Mouse (Mus musculus) limb, embryonic 13.5 days (tissue): ENCODE data around the gene B4galnt2. TPM values are rescaled to one million over a fixed set of nuclear protein-coding genes. Genes with fewer than 3 reads are reported as not detected.
A peak's percentile ranks its signal among the peaks of the same experiment; 100 is the strongest.

Experiments used
- ATAC-seq: fragments of 200-750 bp; cut with Nextera tagmentation; 2 replicates; pipeline ENCODE4 v1.8.0; 2017; ENCODE audit warnings: low read depth, moderate number of reproducible peaks, moderate TSS enrichment; ENCODE audit not compliant: low FRiP score
- H3K27ac ChIP-seq: fragments of 300-500 bp; sonication (generic); 2 replicates; pipeline ENCODE4 v1.5.1; 2015; ENCODE audit warnings: inconsistent platforms, mild to moderate bottlenecking, moderate library complexity
- H3K27me3 ChIP-seq: fragments of 300-500 bp; sonication (generic); 2 replicates; pipeline ENCODE4 v1.6.1; 2015; ENCODE audit warnings: mild to moderate bottlenecking, inconsistent platforms
- H3K36me3 ChIP-seq: fragments of 300-500 bp; sonication (generic); 2 replicates; pipeline ENCODE4 v1.6.1; 2015; ENCODE audit warnings: inconsistent platforms, mild to moderate bottlenecking, moderate library complexity
- H3K4me1 ChIP-seq: fragments of 300-500 bp; sonication (generic); 2 replicates; pipeline ENCODE4 v1.6.1; 2015; ENCODE audit warnings: inconsistent platforms
- H3K4me2 ChIP-seq: fragments of 300-500 bp; sonication (generic); replicated peaks from 2 replicates; pipeline ENCODE4 v1.6.1; 2015; ENCODE audit warnings: inconsistent platforms, mild to moderate bottlenecking, moderate library complexity
- H3K4me3 ChIP-seq: fragments of 300-500 bp; sonication (generic); 2 replicates; pipeline ENCODE4 v1.5.1; 2015; ENCODE audit warnings: moderate library complexity, mild to moderate bottlenecking, inconsistent platforms
- H3K9ac ChIP-seq: fragments of 300-500 bp; sonication (generic); 2 replicates; pipeline ENCODE4 v1.6.1; 2015; ENCODE audit warnings: mild to moderate bottlenecking, inconsistent platforms
- H3K9me3 ChIP-seq: fragments of 300-500 bp; sonication (generic); 2 replicates; pipeline ENCODE4 v1.6.1; 2016; ENCODE audit warnings: inconsistent platforms
- WGBS: fragments of 180-500 bp; shearing (Covaris S2); methylation state at CpG from one replicate; pipeline ENCODE4 v1.1.7; 2015; 5-methylcytosine and 5-hydroxymethylcytosine counted together
- polyA plus RNA-seq: library from polyadenylated mRNA; unstranded; fragments of >200 nt; fragmentation: Nextera tagmentation; extraction: Ambion mirVana; gene quantifications from 2 replicates; pipeline ENCODE4 v1.2.1, GENCODE M21; 2015

Gene B4galnt2
- polyA plus RNA-seq, 1 experiment from 2014 or later = 0.19 TPM

DNA sequence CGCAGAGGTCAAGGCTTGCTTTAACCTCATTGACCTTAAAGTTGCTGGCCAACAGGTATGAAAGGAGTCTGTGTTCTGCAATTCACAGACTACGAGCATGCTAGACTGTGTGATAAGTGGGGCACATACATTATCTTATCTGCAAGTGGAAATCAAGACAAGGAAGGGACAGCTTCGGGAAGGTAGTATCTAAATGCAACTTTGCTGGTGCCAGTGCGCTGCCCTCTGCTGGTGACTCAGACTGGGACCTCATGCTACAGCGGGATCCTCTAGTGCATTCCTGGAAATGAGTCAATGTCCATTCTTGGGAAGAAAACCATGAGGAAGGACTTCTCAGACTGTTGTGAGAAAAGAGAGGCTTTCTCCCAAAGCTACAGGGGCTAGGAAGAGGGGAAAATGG, 61.0 kb downstream of the B4galnt2 start:
- Histone ChIP-seq H3K4me2 (no peak overlapping the region), H3K4me3 (no peak overlapping the region), H3K27ac (no peak overlapping the region), H3K4me1 (0 out of 2 replicates have a peak, but pooled peaks cover 4% of the 10 kb centered on the region), H3K36me3 (no peaks in the 10 kb centered on the region), H3K9me3 (no peaks in the 10 kb centered on the region), H3K27me3 (no peaks in the 10 kb centered on the region), H3K9ac (no peak overlapping the region)
- no peak for ATAC-seq
- 60% methylated on average over 5 of the region's 5 CpGs for WGBS

DNA sequence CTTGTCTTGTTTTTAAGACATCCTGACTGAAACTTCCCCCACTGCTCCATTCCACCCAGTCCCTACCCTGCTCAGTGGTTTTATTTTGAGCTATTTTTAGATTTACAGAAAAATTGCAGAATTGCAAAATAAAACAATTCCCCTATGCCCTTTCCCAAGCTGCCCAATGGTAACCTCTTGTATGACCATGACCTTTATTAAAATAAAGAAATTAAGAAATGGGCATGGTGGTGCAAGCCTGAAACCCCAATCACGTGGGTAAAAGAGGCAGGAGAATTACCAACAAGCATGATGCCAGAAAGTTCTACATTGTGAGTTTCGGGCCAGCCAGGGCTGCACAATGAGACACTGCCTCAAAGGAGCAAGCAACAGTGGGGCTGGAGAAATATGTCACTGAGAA, 63.8 kb downstream of the B4galnt2 start:
- 84% methylated on average over 2 of the region's 2 CpGs for WGBS
- no peak for ATAC-seq
- no peak overlapping the region for H3K4me3 ChIP-seq
- no peaks in the 10 kb centered on the region for H3K36me3 ChIP-seq
- no peak overlapping the region for H3K4me2 ChIP-seq
- H3K27ac ChIP-seq = no peak overlapping the region
- H3K27me3 ChIP-seq = no peaks in the 10 kb centered on the region
- no peaks in the 10 kb centered on the region for H3K4me1 ChIP-seq
- no peaks in the 10 kb centered on the region for H3K9me3 ChIP-seq
- no peak overlapping the region for H3K9ac ChIP-seq

- peaks cover 16% of the 10 kb centered on the region for H3K27me3 ChIP-seq
- H3K4me2 ChIP-seq = no peak overlapping the region
- peaks cover 13% of the 10 kb centered on the region for H3K4me1 ChIP-seq
- H3K4me3 ChIP-seq = no peak overlapping the region
- H3K9me3 ChIP-seq = no peaks in the 10 kb centered on the region
- no peaks in the 10 kb centered on the region for H3K36me3 ChIP-seq
- no peak for ATAC-seq
- no peak overlapping the region for H3K27ac ChIP-seq
- H3K9ac ChIP-seq = no peak overlapping the region
- 64% methylated on average over 4 of the region's 4 CpGs for WGBS
Measured at GRCm38 (mm10) chr11:95844935-95845334, 69.8 kb downstream of the B4galnt2 start.

DNA sequence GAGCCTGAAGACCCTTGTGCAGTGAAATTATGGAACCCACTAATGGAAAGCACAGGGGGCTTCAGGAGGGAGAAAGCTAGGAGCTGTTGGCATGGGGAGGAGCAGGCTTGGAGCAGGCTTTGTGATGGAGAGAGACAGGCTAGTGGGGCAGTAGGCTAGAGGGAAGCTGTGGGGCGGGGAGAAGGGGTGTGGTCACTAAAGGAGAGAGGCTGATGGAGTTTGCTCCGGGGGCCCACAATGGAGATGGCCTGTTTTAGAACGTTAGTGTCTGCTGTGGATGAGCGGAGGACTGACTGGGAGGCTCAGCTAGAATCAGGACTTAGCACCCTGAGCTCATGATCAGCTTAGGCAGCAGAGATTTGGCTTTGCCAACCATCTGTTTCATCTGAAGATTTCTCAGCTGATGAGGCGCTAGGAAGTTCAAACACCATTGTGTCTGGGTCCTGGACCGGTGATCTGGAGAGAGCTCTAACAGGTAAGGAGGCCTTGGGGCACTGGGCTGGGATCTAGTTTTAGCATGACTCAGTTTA, 71.2 kb downstream of the B4galnt2 start:
- Histone ChIP-seq H3K4me2 (peak overlapping the region; percentile 1), H3K4me3 (no peak overlapping the region), H3K27me3 (peaks cover 19% of the 10 kb centered on the region)

GRCm38 (mm10) chr11:95842953-95843352, 71.7 kb downstream of the B4galnt2 start:
- WGBS = 60% methylated on average over 5 of the region's 5 CpGs
- H3K9me3 ChIP-seq = no peaks in the 10 kb centered on the region
- H3K9ac ChIP-seq = no peak overlapping the region
- no peak overlapping the region; the same call in 1 of the 2 replicates for H3K27ac ChIP-seq
- H3K4me2 ChIP-seq = peak overlapping the region; percentile 1
- peaks cover 13% of the 10 kb centered on the region for H3K4me1 ChIP-seq
- peaks cover 24% of the 10 kb centered on the region for H3K27me3 ChIP-seq
- no peaks in the 10 kb centered on the region for H3K36me3 ChIP-seq
- ATAC-seq = no peak
- H3K4me3 ChIP-seq = no peak overlapping the region

More for the DNA sequence above, 71.2 kb downstream of the B4galnt2 start:
- Histone ChIP-seq H3K36me3 (no peaks in the 10 kb centered on the region), H3K4me1 (peaks cover 13% of the 10 kb centered on the region), H3K9me3 (no peaks in the 10 kb centered on the region), H3K27ac (no peak overlapping the region; the same call in 1 of the 2 replicates), H3K9ac (no peak overlapping the region)
- 57% methylated on average over 6 of the region's 6 CpGs for WGBS
- no peak for ATAC-seq

GRCm38 (mm10) chr11:95842074-95842681, 72.5 kb downstream of the B4galnt2 start, which contains the start of gene Abi3:
TSS of gene Abi3 (minus strand) at chr11:95842476.
- Histone ChIP-seq H3K9me3 (no peaks in the 10 kb centered on the region), H3K36me3 (no peaks in the 10 kb centered on the region), H3K4me3 (peak within 1 kb of the TSS; percentile 19), H3K27me3 (peaks cover 30% of the 10 kb centered on the region), H3K4me2 (peak within 1 kb of the TSS; percentile 47), H3K27ac (peak within 1 kb of the TSS; percentile 15; the same call in 1 of the 2 replicates), H3K9ac (peak within 1 kb of the TSS; percentile 35; the same call in 1 of the 2 replicates), H3K4me1 (peaks cover 20% of the 10 kb centered on the region)
- 12% methylated on average over 11 of the region's 11 CpGs for WGBS
- ATAC-seq = 0 out of 2 replicates have a peak, but pooled peaks have one; percentile 28

GRCm38 (mm10) chr11:95841498-95841830, 73.2 kb downstream of the B4galnt2 start:
- Histone ChIP-seq H3K4me1 (peaks cover 27% of the 10 kb centered on the region), H3K27ac (no peak overlapping the region), H3K9ac (no peak overlapping the region), H3K4me3 (peak overlapping the region; percentile 19), H3K4me2 (peak overlapping the region; percentile 47), H3K36me3 (no peaks in the 10 kb centered on the region), H3K9me3 (no peaks in the 10 kb centered on the region), H3K27me3 (peaks cover 36% of the 10 kb centered on the region)
- ATAC-seq = no peak
- 61% methylated on average over 10 of the region's 10 CpGs for WGBS

GRCm38 (mm10) chr11:95840694-95841497, 73.8 kb downstream of the B4galnt2 start:
- Histone ChIP-seq H3K4me1 (peaks cover 33% of the 10 kb centered on the region), H3K36me3 (no peaks in the 10 kb centered on the region), H3K9me3 (no peaks in the 10 kb centered on the region), H3K4me2 (peak overlapping the region; percentile 47), H3K27me3 (peaks cover 41% of the 10 kb centered on the region), H3K9ac (no peak overlapping the region), H3K4me3 (peak overlapping the region; percentile 19), H3K27ac (no peak overlapping the region)
- ATAC-seq = no peak
- WGBS = 75% methylated on average over 5 of the region's 5 CpGs

GRCm38 (mm10) chr11:95838999-95839868, 75.5 kb downstream of the B4galnt2 start:
- no peak for ATAC-seq
- peaks cover 57% of the 10 kb centered on the region for H3K27me3 ChIP-seq
- H3K9ac ChIP-seq = no peak overlapping the region
- H3K4me2 ChIP-seq = no peak overlapping the region
- H3K36me3 ChIP-seq = no peaks in the 10 kb centered on the region
- no peaks in the 10 kb centered on the region for H3K9me3 ChIP-seq
- no peak overlapping the region for H3K4me3 ChIP-seq
- H3K4me1 ChIP-seq = peaks cover 46% of the 10 kb centered on the region
- 72% methylated on average over 8 of the region's 8 CpGs for WGBS
- H3K27ac ChIP-seq = no peak overlapping the region

DNA sequence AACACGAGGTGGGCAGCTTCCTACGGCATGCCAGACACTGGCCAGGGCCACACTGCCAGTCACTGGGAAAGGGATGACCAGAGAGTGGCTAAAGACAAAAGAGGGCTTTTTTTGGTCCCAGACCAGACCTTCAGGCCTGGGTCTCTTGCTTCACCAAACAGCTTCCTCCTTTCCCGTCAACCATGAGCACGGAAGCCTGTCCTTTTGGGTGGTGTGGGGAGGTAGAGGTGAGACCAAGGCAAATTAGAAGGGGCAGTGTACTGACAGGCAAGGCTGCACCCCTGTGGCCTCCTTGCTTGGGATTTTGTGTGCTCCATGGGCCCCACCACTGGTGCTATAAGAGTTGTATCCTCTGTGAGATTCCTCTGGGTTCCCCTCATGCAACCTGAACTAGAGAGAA, 76.1 kb downstream of the B4galnt2 start:
- no peak overlapping the region for H3K4me2 ChIP-seq
- H3K9me3 ChIP-seq = no peaks in the 10 kb centered on the region
- peaks cover 53% of the 10 kb centered on the region for H3K4me1 ChIP-seq
- H3K9ac ChIP-seq = no peak overlapping the region
- H3K4me3 ChIP-seq = no peak overlapping the region
- no peaks in the 10 kb centered on the region for H3K36me3 ChIP-seq
- peaks cover 59% of the 10 kb centered on the region for H3K27me3 ChIP-seq
- WGBS = 72% methylated on average over 4 of the region's 4 CpGs
- no peak for ATAC-seq
- no peak overlapping the region for H3K27ac ChIP-seq

DNA sequence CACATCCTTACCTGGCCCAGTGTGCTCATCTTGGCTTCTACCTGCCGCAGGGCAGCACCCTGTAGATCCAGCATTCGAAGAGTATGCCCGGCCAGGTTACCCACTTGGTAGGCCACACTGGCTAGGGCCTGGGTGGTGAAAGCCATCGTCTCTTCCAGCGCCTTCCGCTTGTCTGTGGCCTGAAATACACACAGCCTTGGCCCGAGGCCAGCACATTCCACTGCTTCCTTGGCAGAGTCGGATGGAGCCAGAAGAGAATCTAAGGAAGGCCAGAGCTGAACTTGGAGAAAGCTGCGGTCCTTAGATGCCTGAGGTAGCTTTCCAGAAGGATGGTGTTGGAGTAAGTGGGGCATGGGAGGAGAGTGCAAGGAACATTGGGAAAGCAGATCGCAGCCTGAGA, 77.6 kb downstream of the B4galnt2 start, which contains the start of gene Gngt2:
Gngt2 (plus strand) TSS at position 158 of the 400 bp plus-strand sequence.
- H3K27me3 ChIP-seq = peaks cover 74% of the 10 kb centered on the region
- no peak within 1 kb of the TSS for H3K4me3 ChIP-seq
- peak; percentile 35; the same call in 1 of the 2 replicates for ATAC-seq
- WGBS = 59% methylated on average over 10 of the region's 10 CpGs
- H3K9ac ChIP-seq = no peak within 1 kb of the TSS
- no peaks in the 10 kb centered on the region for H3K36me3 ChIP-seq
- H3K27ac ChIP-seq = peak within 1 kb of the TSS; percentile 24
- H3K9me3 ChIP-seq = no peaks in the 10 kb centered on the region
- peaks cover 46% of the 10 kb centered on the region for H3K4me1 ChIP-seq
- H3K4me2 ChIP-seq = 0 out of 2 replicates have a peak within 1 kb of the TSS, but pooled peaks have one; percentile 1
